Mouse (Mus musculus) heart, embryonic 11.5 days (tissue): ENCODE data around the gene Cpt1b. TPM values are rescaled to one million over a fixed set of nuclear protein-coding genes. Genes with fewer than 3 reads are reported as not detected.
"Not testable (repeated sequence)": the region's sequence is repeated elsewhere in the genome, so short reads cannot be mapped to it uniquely, and the experiment has no call there.

Experiments used
- ATAC-seq: fragments of 200-750 bp; cut with Nextera tagmentation; replicated peaks from 2 replicates; pipeline ENCODE4 v1.8.0; 2017; ENCODE audit warnings: moderate library complexity; ENCODE audit not compliant: insufficient number of reproducible peaks, low FRiP score, low TSS enrichment
- H3K27ac ChIP-seq: fragments of 300-500 bp; sonication (generic); 2 replicates; pipeline ENCODE4 v1.5.1; 2014; ENCODE audit warnings: mild to moderate bottlenecking, low read depth, low read length
- H3K27me3 ChIP-seq: fragments of 300-500 bp; sonication (generic); 2 replicates; pipeline ENCODE4 v1.6.1; 2014; ENCODE audit warnings: mild to moderate bottlenecking, low read length, mixed read lengths; ENCODE audit not compliant: control insufficient read depth, insufficient read depth
- H3K36me3 ChIP-seq: fragments of 300-500 bp; sonication (generic); 2 replicates; pipeline ENCODE4 v1.6.1; 2014; ENCODE audit warnings: mild to moderate bottlenecking, low read length, moderate library complexity, mixed read lengths; ENCODE audit not compliant: control insufficient read depth, insufficient read depth
- H3K4me1 ChIP-seq: fragments of 300-500 bp; sonication (generic); 2 replicates; pipeline ENCODE4 v1.6.1; 2014; ENCODE audit warnings: low read length; ENCODE audit not compliant: control insufficient read depth, insufficient read depth
- H3K4me2 ChIP-seq: fragments of 300-500 bp; sonication (generic); 2 replicates; pipeline ENCODE4 v1.6.1; 2014; ENCODE audit warnings: mild to moderate bottlenecking, moderate library complexity
- H3K4me3 ChIP-seq: fragments of 300-500 bp; sonication (generic); 2 replicates; pipeline ENCODE4 v1.5.1; 2014; ENCODE audit warnings: low read depth, low read length
- H3K9ac ChIP-seq: fragments of 300-500 bp; sonication (generic); 2 replicates; pipeline ENCODE4 v1.6.1; 2014; ENCODE audit warnings: mild to moderate bottlenecking, low read depth, low read length, moderate library complexity
- H3K9me3 ChIP-seq: fragments of 300-500 bp; sonication (generic); replicated peaks from 2 replicates; pipeline ENCODE4 v1.6.1; 2016; ENCODE audit warnings: low read length; ENCODE audit not compliant: control insufficient read depth
- WGBS: fragments of 180-500 bp; shearing (Covaris S2); extraction: QIAGEN DNeasy Blood & Tissue Kit; methylation state at CpG from one replicate; pipeline ENCODE4 v1.1.7; 2014; ENCODE audit not compliant: insufficient replicate concordance; 5-methylcytosine and 5-hydroxymethylcytosine counted together
- polyA plus RNA-seq: library from polyadenylated mRNA; unstranded; fragments of >200 nt; fragmentation: Nextera tagmentation; extraction: Ambion mirVana; gene quantifications from 2 replicates; pipeline ENCODE4 v1.2.1, GENCODE M21; 2014

Cpt1b gene
- polyA plus RNA-seq, 1 experiment from 2014 or later = 111 TPM

DNA sequence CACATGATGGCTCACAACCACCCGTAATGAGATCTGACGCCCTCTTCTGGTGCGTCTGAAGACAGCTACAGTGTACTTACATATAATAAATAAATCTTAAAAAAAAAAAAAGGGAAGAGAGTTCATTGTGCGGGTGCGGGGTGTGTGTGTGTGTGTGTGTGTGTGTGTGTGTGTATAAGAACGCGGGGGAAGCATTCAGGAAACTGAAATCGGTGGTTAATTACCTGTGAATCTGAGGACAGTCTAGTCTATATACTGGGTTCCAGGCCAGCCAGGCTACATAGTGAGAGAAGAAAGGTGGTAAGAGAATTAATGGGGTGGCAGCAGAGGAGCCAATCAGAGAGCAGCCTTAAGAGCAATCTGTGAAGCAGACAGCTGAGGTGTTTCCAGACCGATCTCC is 5.1 kb upstream of the Cpt1b start:
- H3K27ac ChIP-seq, H3K27me3 ChIP-seq, H3K36me3 ChIP-seq, ATAC-seq, H3K4me3 ChIP-seq, H3K9me3 ChIP-seq, H3K9ac ChIP-seq: not testable (repeated sequence)
- Histone ChIP-seq H3K4me2 (peak overlapping the region; percentile 89), H3K4me1 (peaks cover 14% of the 10 kb centered on the region; the same call in 1 of the 2 replicates)
- WGBS = 84% methylated on average over 6 of the region's 9 CpGs

DNA sequence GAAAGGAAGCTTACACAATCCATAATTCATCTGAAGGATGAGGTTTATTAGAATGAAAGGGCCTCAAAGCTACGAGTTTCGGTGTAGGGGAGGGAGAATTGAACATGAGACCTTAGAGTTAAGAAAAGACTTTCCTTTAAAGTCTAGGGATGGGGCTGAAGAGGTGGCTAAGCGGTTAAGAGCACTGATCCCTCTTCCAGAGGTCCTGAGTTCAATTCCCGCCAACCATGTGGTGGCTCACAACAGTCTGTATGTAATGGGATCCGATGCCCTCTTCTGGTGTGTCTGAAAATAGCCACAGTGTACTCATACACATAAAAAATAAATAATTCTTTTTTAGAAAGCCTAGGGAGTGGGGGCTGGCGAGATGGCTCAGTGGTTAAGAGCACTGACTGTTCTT is 4.7 kb upstream of the Cpt1b start:
- peak overlapping the region; percentile 83 for H3K4me3 ChIP-seq
- H3K4me2 ChIP-seq = peak overlapping the region; percentile 89
- peak overlapping the region; percentile 92 for H3K9ac ChIP-seq
- 0 out of 2 replicates have a peak, but pooled peaks cover 7% of the 10 kb centered on the region for H3K36me3 ChIP-seq
- ATAC-seq = no peak
- no peaks in the 10 kb centered on the region for H3K9me3 ChIP-seq
- peaks cover 14% of the 10 kb centered on the region; the same call in 1 of the 2 replicates for H3K4me1 ChIP-seq
- H3K27me3 ChIP-seq = no peaks in the 10 kb centered on the region
- peak overlapping the region; percentile 97 for H3K27ac ChIP-seq
- WGBS = 45% methylated on average over 6 of the region's 6 CpGs

DNA sequence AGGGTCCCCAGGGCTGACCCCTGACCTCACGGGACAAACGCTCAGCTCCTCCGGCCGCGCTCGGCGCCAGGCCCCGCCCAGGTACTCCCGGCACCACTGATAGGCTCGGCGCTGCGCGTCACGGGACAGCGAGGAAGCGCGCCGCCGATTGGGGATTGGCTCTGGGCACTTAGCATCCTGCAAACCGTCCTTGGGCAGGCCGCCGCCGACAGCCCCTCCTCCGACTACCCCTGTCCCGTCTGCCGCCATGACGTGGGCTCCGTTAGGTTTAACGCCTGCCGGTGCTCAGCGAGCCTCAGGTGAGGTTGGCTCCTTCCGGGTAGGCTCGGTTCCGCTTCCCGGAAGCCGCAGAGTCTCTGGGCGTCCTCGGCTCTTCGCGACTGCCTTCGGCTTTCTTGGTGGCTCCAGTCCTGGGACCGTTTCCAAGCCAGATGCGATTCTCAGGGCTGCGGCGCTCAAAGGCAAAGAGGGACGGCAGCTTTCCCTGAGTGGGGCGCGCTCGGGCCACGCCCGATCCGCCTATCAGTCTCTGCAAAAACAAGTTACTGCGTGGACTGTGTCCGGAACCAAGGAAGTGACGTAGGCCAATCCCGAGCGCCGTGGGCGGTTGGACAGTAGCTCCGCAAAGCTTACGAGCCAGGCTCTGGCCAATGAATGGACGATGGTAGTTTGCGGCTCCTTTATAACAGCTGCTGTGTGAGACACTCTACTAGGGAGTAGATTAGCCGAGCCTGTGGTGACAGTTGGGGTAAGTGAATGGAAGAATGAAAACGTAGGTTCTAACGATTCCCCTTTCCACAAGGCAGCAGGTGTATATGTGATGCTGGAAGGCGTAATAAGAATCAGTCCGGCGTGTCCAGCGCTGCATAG is 3.9 kb upstream of the Cpt1b start, which contains the start of the genes C730034F03Rik, Gm44502 and Chkb:
Gene C730034F03Rik, plus strand, starts transcription at position 238 of the 870 bp plus-strand sequence.
Gene Gm44502, minus strand, starts transcription at position 345 of the 870 bp plus-strand sequence.
Gene Chkb, minus strand, starts transcription at position 557 of the 870 bp plus-strand sequence.
- H3K4me2 ChIP-seq = peak within 1 kb of the TSS; percentile 89
- H3K9me3 ChIP-seq = no peaks in the 10 kb centered on the region
- no peaks in the 10 kb centered on the region for H3K27me3 ChIP-seq
- H3K4me3 ChIP-seq = peak within 1 kb of the TSS; percentile 83
- peak within 1 kb of the TSS; percentile 92 for H3K9ac ChIP-seq
- ATAC-seq = peak; percentile 90
- 0 out of 2 replicates have a peak, but pooled peaks cover 7% of the 10 kb centered on the region for H3K36me3 ChIP-seq
- H3K27ac ChIP-seq = peak within 1 kb of the TSS; percentile 97
- H3K4me1 ChIP-seq = peaks cover 19% of the 10 kb centered on the region
- WGBS = under 1% methylated on average over 70 of the region's 70 CpGs

DNA sequence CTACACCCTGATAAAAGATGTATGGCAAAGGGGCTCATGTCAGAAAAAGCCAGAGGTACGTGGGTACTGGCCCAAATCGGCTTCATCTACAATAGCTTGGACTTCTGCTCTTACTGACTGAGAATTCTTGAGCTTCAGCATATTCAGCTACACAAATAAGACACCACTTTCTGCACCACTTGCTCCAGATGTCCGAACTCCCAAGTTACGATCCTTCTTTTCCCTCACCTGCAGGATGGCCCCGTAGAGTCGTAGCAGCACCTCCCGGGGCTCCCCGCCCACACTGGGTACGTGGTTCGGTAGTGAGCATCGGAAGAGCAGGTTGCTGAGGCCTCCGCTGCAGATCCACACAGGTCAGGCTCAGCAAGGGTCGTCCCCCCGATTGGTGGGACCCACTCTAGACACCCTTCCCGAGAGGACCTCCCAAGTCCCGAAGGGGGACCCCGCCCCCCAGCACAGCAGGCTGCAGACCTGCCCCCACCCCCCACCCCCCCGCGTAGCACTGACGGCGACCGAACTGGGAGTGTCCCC is 3.2 kb upstream of the Cpt1b start:
- no peaks in the 10 kb centered on the region for H3K9me3 ChIP-seq
- H3K27ac ChIP-seq = peak overlapping the region; percentile 97
- 6% methylated on average over 19 of the region's 22 CpGs for whole genome bisulfite sequencing
- H3K4me1 ChIP-seq = peaks cover 26% of the 10 kb centered on the region
- H3K36me3 ChIP-seq = 0 out of 2 replicates have a peak, but pooled peaks cover 7% of the 10 kb centered on the region
- ATAC-seq = peak; percentile 15; the same call in 1 of the 2 replicates
- H3K4me2 ChIP-seq = peak overlapping the region; percentile 89
- peak overlapping the region; percentile 83 for H3K4me3 ChIP-seq
- peak overlapping the region; percentile 92 for H3K9ac ChIP-seq
- H3K27me3 ChIP-seq = no peaks in the 10 kb centered on the region

GRCm38 (mm10) chr15:89428136-89428790 is 2.6 kb upstream of the Cpt1b start:
- Histone ChIP-seq H3K9me3 (no peaks in the 10 kb centered on the region), H3K27me3 (no peaks in the 10 kb centered on the region), H3K4me1 (peaks cover 29% of the 10 kb centered on the region), H3K36me3 (peaks cover 7% of the 10 kb centered on the region; the same call in 1 of the 2 replicates), H3K27ac (no peak overlapping the region), H3K4me2 (peak overlapping the region; percentile 89), H3K4me3 (peak overlapping the region; percentile 83), H3K9ac (peak overlapping the region; percentile 92)
- WGBS = 78% methylated on average over 19 of the region's 19 CpGs
- no peak for ATAC-seq

DNA sequence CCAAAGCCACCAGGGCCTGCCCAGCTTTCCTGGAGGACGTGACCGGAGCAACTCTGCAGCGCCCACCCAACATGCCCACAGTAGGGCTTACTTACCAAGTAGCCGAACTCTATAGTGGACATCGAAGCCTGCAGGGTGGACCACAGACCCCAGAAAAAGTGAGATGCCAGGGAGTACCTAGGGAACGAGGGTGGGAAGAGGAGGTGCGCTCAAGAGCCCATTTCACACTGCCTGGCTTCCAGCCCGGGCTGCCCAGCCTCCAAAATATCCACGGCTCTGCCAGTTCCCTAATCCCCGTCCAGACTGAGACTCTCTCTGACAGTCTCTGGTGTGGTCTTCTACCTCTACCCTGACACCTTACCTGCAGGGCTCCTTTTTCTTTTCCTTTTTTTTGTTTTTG is 1.1 kb upstream of the Cpt1b start:
- H3K27me3 ChIP-seq = no peaks in the 10 kb centered on the region
- no peaks in the 10 kb centered on the region for H3K9me3 ChIP-seq
- H3K4me3 ChIP-seq = no peak overlapping the region
- peaks cover 29% of the 10 kb centered on the region for H3K4me1 ChIP-seq
- H3K27ac ChIP-seq = peak overlapping the region; percentile 84
- no peak overlapping the region for H3K9ac ChIP-seq
- no peak overlapping the region for H3K4me2 ChIP-seq
- 88% methylated on average over 10 of the region's 10 CpGs for WGBS
- H3K36me3 ChIP-seq = peaks cover 7% of the 10 kb centered on the region; the same call in 1 of the 2 replicates
- ATAC-seq = no peak

DNA sequence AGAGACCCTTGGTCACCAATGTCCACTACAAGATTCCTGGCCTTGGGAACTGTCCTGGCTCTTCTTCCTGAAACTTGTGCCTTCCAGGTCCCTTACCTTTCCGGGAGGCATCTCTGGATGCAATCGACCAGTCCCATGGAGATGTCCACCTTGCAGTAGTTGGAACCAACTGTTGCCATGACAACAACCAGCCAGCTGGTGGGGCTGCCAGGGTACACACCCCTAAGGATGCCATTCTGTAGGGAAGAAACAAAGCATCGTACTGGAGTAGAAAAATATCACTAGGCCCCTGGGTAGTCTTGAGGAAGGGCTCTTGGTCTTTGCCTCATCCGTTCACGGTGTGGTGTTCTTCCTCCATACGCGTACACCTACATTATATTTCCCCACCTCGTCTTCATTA is 1.0 kb downstream of the Cpt1b start:
- peak overlapping the region; percentile 44 for H3K4me3 ChIP-seq
- H3K27me3 ChIP-seq = no peaks in the 10 kb centered on the region
- peak overlapping the region; percentile 84; the same call in 1 of the 2 replicates for H3K27ac ChIP-seq
- H3K36me3 ChIP-seq = peaks cover 13% of the 10 kb centered on the region
- H3K9me3 ChIP-seq = no peaks in the 10 kb centered on the region
- peaks cover 25% of the 10 kb centered on the region for H3K4me1 ChIP-seq
- ATAC-seq = no peak
- peak overlapping the region; percentile 63 for H3K4me2 ChIP-seq
- no peak overlapping the region; the same call in 1 of the 2 replicates for H3K9ac ChIP-seq
- 78% methylated on average over 8 of the region's 8 CpGs for WGBS

- WGBS = 93% methylated on average over 9 of the region's 9 CpGs
- Histone ChIP-seq H3K27ac (no peak overlapping the region), H3K36me3 (peaks cover 13% of the 10 kb centered on the region)
Observed at GRCm38 (mm10) chr15:89421938-89422337, 3.7 kb downstream of the Cpt1b start.

More at GRCm38 (mm10) chr15:89421938-89422337, 3.7 kb downstream of the Cpt1b start:
- no peak overlapping the region for H3K4me3 ChIP-seq
- H3K27me3 ChIP-seq = no peaks in the 10 kb centered on the region
- H3K4me2 ChIP-seq = no peak overlapping the region
- H3K4me1 ChIP-seq = peaks cover 20% of the 10 kb centered on the region
- ATAC-seq = no peak
- H3K9ac ChIP-seq = no peak overlapping the region
- H3K9me3 ChIP-seq = no peaks in the 10 kb centered on the region
